Mouse (Mus musculus) CH12.LX (cell line): ENCODE results near the gene Morf4l1. TPM values are rescaled to one million over a fixed set of nuclear protein-coding genes. Genes with fewer than 3 reads are reported as not detected.
A peak's percentile ranks its signal among the peaks of the same experiment; 100 is the strongest.

Source experiments
- DNase-seq: peaks from one replicate; pipeline ENCODE4 v3.0.0-alpha.2; 2013; ENCODE audit errors: extremely low read depth
- H3K27ac ChIP-seq: 2 replicates; pipeline ENCODE4 v1.5.1; 2012; ENCODE audit warnings: low read depth, mild to moderate bottlenecking, control low read depth, moderate library complexity; ENCODE audit not compliant: insufficient read depth
- H3K27me3 ChIP-seq: replicated peaks from 2 replicates; pipeline ENCODE3; 2012; ENCODE audit warnings: inconsistent platforms
- H3K36me3 ChIP-seq, 2 experiments: replicated peaks in 1 of 2; 2 replicates each; pipeline versions ENCODE3 to v1.6.1; 2012; ENCODE audit warnings: inconsistent platforms in 1 of 2, low read length in 1 of 2, mild to moderate bottlenecking in 1 of 2, mixed read lengths in 1 of 2, moderate library complexity in 1 of 2; ENCODE audit not compliant: control insufficient read depth in 1 of 2, insufficient read depth in 1 of 2
- H3K4me1 ChIP-seq, 2 experiments: 2 replicates each; pipeline ENCODE4 v1.6.1; 2012; ENCODE audit warnings: inconsistent platforms in 1 of 2, moderate library complexity in 1 of 2; ENCODE audit not compliant: insufficient read depth in 2 of 2, control insufficient read depth in 1 of 2
- H3K4me2 ChIP-seq: 2 replicates; pipeline ENCODE4 v1.6.1; 2012; ENCODE audit warnings: low read depth, mild to moderate bottlenecking, control low read depth; ENCODE audit not compliant: poor library complexity, insufficient read depth, severe bottlenecking
- H3K4me3 ChIP-seq, 3 experiments: fragments of 150-350 bp in 1 of 3; sonication (generic) in 1 of 3; replicated peaks in 1 of 3; 2 replicates each; pipeline versions ENCODE3 to v1.5.1; 2011 to 2012; ENCODE audit warnings: low read depth in 2 of 3, low read length in 2 of 3, mild to moderate bottlenecking in 2 of 3, moderate library complexity in 2 of 3, control low read depth in 1 of 3, improper control_type of control experiment in 1 of 3, inconsistent platforms in 1 of 3, mixed read lengths in 1 of 3; ENCODE audit not compliant: poor library complexity in 1 of 3
- H3K79me2 ChIP-seq: replicated peaks from 2 replicates; pipeline ENCODE4 v1.6.1; 2012; ENCODE audit warnings: mild to moderate bottlenecking, moderate library complexity; ENCODE audit not compliant: control insufficient read depth, poor library complexity, insufficient read depth, severe bottlenecking; ENCODE audit errors: extremely low read depth
- H3K9ac ChIP-seq: 2 replicates; pipeline ENCODE4 v1.6.1; 2012; ENCODE audit warnings: low read depth, mild to moderate bottlenecking, control low read depth, moderate library complexity; ENCODE audit not compliant: insufficient read depth
- H3K9me3 ChIP-seq: replicated peaks from 2 replicates; pipeline ENCODE3; 2012; ENCODE audit warnings: low read length, inconsistent platforms, mixed read lengths
- CHD2 ChIP-seq: IDR thresholded peaks from 2 replicates; pipeline ENCODE4 v1.6.1; 2011; ENCODE audit warnings: low read length, improper control_type of control experiment
- CTCF ChIP-seq, 2 experiments: IDR thresholded peaks in 1 of 2; conservative IDR thresholded peaks in 1 of 2; 2 replicates each; pipeline ENCODE4 v1.5.1; 2011 to 2012; ENCODE audit warnings: low read depth in 2 of 2, low read length in 2 of 2, improper control_type of control experiment in 1 of 2, inconsistent platforms in 1 of 2, mild to moderate bottlenecking in 1 of 2, moderate library complexity in 1 of 2
- E2F4 ChIP-seq: IDR thresholded peaks from 2 replicates; pipeline ENCODE4 v1.6.1; 2011; ENCODE audit warnings: low read depth, low read length, improper control_type of control experiment; ENCODE audit not compliant: insufficient replicate concordance
- ELF1 ChIP-seq: IDR thresholded peaks from 2 replicates; pipeline ENCODE4 v1.6.1; 2014; ENCODE audit warnings: low read depth, mild to moderate bottlenecking, inconsistent platforms, low read length, improper control_type of control experiment
- IRF4 ChIP-seq: IDR thresholded peaks from 2 replicates; pipeline ENCODE4 v1.6.1; 2014; ENCODE audit warnings: low read depth, mild to moderate bottlenecking, inconsistent platforms, low read length, improper control_type of control experiment
- JUND ChIP-seq: conservative IDR thresholded peaks from 2 replicates; pipeline ENCODE4 v1.6.1; 2011; ENCODE audit warnings: low read depth, low read length, improper control_type of control experiment
- KAT2A ChIP-seq: IDR thresholded peaks from 2 replicates; pipeline ENCODE4 v1.6.1; 2012; ENCODE audit warnings: low read length, improper control_type of control experiment, inconsistent platforms; ENCODE audit not compliant: insufficient replicate concordance
- MAFK ChIP-seq: IDR thresholded peaks from 2 replicates; pipeline ENCODE4 v1.6.1; 2011; ENCODE audit warnings: low read length, improper control_type of control experiment; ENCODE audit not compliant: insufficient replicate concordance
- MAZ ChIP-seq: IDR thresholded peaks from 2 replicates; pipeline ENCODE4 v1.6.1; 2012; ENCODE audit warnings: low read depth, mild to moderate bottlenecking, inconsistent platforms, low read length, improper control_type of control experiment, moderate library complexity
- MXI1 ChIP-seq: IDR thresholded peaks from 2 replicates; pipeline ENCODE4 v1.6.1; 2011; ENCODE audit warnings: mild to moderate bottlenecking, low read depth, low read length, improper control_type of control experiment
- PAX5 ChIP-seq: IDR thresholded peaks from 2 replicates; pipeline ENCODE4 v1.6.1; 2012; ENCODE audit warnings: low read length, inconsistent platforms, mixed read lengths
- POLR2AphosphoS2 ChIP-seq: IDR thresholded peaks from 2 replicates; pipeline ENCODE4 v1.6.1; 2011; ENCODE audit warnings: low read depth, low read length, improper control_type of control experiment
- SIN3A ChIP-seq: IDR thresholded peaks from 2 replicates; pipeline ENCODE4 v1.6.1; 2012; ENCODE audit warnings: low read length, improper control_type of control experiment, inconsistent platforms
- SMC3 ChIP-seq: IDR thresholded peaks from 2 replicates; pipeline ENCODE4 v1.6.1; 2011; ENCODE audit warnings: low read depth, low read length, improper control_type of control experiment
- ZC3H11A ChIP-seq: IDR thresholded peaks from 2 replicates; pipeline ENCODE4 v1.6.1; 2012; ENCODE audit warnings: low read depth, mild to moderate bottlenecking, inconsistent platforms, low read length, improper control_type of control experiment
- ZNF384 ChIP-seq: IDR thresholded peaks from 2 replicates; pipeline ENCODE4 v1.6.1; 2012; ENCODE audit warnings: low read depth, low read length, improper control_type of control experiment, inconsistent platforms
- dilution Hi-C: fragments of 300-500 bp; cut with MboI; formaldehyde crosslinking; loops from 2 replicates; pipeline ENCODE4 v1.14.3; 2020; ENCODE audit warnings: low sequenced_read_pairs; ENCODE audit not compliant: extremely low pct_unique_long_range_greater_than_20kb, extremely low pct_ligation_motif_present
- in situ Hi-C: fragments of 300-500 bp; cut with MboI; formaldehyde crosslinking; loops from 3 replicates; pipeline ENCODE4 v1.14.3; 2019; ENCODE audit warnings: low sequenced_read_pairs, low pct_ligation_motif_present, low pct_unique_long_range_greater_than_20kb, mixed read lengths
- polyA plus RNA-seq: library from polyadenylated mRNA; unstranded; fragments of >175 nt; gene quantifications from 2 replicates; pipeline ENCODE4 v1.2.1, GENCODE M21; 2012; ENCODE audit warnings: low read depth; ENCODE audit not compliant: insufficient read length
- total RNA-seq, 2 experiments: library from RNA; depleted of rRNA; stranded (reverse); fragments of 300-350 nt in 1 of 2; fragments of >200 nt in 1 of 2; gene quantifications; 2 replicates each; pipeline ENCODE4 v1.2.3; 2012 to 2014

Gene Morf4l1
- total and polyA plus RNA-seq, 3 experiments: 127 to 233 (median 225) TPM

GRCm38 (mm10) chr9:90135466-90135865 is 20.9 kb upstream of the Morf4l1 start:
- no peak for DNase-seq
- in situ Hi-C loops: no loop called here

DNA sequence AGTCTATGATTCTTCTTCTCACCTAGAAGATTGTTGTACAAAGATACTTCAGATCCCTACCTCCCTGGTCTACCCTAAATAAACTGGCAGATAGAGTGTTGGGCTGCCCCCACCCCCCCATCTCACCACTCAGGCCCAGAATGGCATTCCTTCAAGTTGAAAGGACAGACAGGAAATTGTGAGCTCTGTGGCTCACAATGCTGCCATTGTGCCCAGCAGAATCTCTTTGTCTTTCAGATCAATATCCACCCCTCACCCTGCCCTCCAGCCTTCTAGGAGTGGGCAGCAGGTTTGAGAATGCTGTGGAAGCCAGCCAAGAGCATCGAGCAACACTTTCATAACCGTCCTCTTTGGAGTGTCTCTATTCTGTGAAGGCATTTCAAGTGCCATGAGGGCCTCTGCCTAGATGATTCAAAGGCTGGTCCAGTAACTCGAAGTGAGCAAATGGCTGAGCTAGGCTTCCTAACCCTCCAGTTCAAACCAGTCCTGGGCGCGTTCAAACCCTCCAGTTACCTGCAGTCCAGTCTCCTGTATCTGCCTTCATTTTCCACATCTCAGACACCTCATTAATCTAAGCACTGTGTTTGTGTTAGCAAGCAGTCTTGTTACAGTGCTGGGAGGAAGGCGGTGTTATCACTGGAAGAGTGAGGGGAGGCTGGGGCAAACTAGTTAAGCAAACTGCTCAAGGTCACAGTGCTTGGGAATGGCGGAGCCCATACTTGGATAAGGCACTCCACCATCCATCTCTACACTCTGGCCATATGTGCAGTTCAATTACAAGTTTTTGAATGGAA is 19.2 kb upstream of the Morf4l1 start:
- in situ Hi-C loops: no loop called here
- TF ChIP-seq POLR2AphosphoS2: no peak
- TF ChIP-seq KAT2A: no peak
- no peak for TF ChIP-seq SMC3
- TF ChIP-seq JUND: no peak
- no peak for TF ChIP-seq ZC3H11A
- TF ChIP-seq CTCF (conservative IDR thresholded peaks at IDR 0.05 in 1 of 2, IDR thresholded peaks at IDR 0.05 in 1 of 2; ENCODE audit: low read depth in 2 of 2, low read length in 2 of 2): no peak
- TF ChIP-seq MAZ: no peak
- TF ChIP-seq ZNF384: no peak
- no peak for TF ChIP-seq SIN3A
- no peak for TF ChIP-seq PAX5
- TF ChIP-seq CHD2: no peak
- TF ChIP-seq MXI1: no peak
- no peak for TF ChIP-seq ELF1

More at GRCm38 (mm10) chr9:90135466-90135865, 20.9 kb upstream of the Morf4l1 start:
- dilution Hi-C loops: no loop called here
- H3K4me3 ChIP-seq: no peak overlapping the region
- H3K79me2 ChIP-seq: no peaks in the 10 kb centered on the region
- H3K27ac ChIP-seq: no peak overlapping the region
- H3K9me3 ChIP-seq: peaks cover 6% of the 10 kb centered on the region
- no peak overlapping the region for H3K9ac ChIP-seq
- H3K36me3 ChIP-seq: no peaks in the 10 kb centered on the region
- no peaks in the 10 kb centered on the region for H3K27me3 ChIP-seq
- TF ChIP-seq E2F4 (no peak), MXI1 (no peak), ZC3H11A (no peak), IRF4 (no peak), MAFK (no peak), CTCF (conservative IDR thresholded peaks at IDR 0.05 in 1 of 2, IDR thresholded peaks at IDR 0.05 in 1 of 2; ENCODE audit: low read depth in 2 of 2, low read length in 2 of 2) (peak in 1 of 2 experiments; percentile 20; a peak in 2 of 4 replicates), SIN3A (no peak)
- TF ChIP-seq, all 38 proteins: peak for 1
- no peaks in the 10 kb centered on the region for H3K4me1 ChIP-seq
- no peak overlapping the region for H3K4me2 ChIP-seq

More for the DNA sequence above, 19.2 kb upstream of the Morf4l1 start:
- H3K4me1 ChIP-seq: no peaks in the 10 kb centered on the region
- no peaks in the 10 kb centered on the region for H3K79me2 ChIP-seq
- dilution Hi-C loops: no loop called here
- no peak overlapping the region for H3K27ac ChIP-seq
- H3K36me3 ChIP-seq: no peaks in the 10 kb centered on the region
- H3K9ac ChIP-seq: no peak overlapping the region
- no peak overlapping the region for H3K4me3 ChIP-seq
- peaks cover 6% of the 10 kb centered on the region for H3K9me3 ChIP-seq
- DNase-seq: no peak
- no peak overlapping the region for H3K4me2 ChIP-seq
- H3K27me3 ChIP-seq: no peaks in the 10 kb centered on the region
